Mouse (Mus musculus) CH12F3 (cell line): ENCODE results near the gene Zfp90.

ENCODE experiments used
- in situ Hi-C: fragments of 300-500 bp; cut with MboI; formaldehyde crosslinking; loops from 2 replicates; pipeline ENCODE4 v1.14.3; 2020; ENCODE audit warnings: low sequenced_read_pairs

The Zfp90 gene

GRCm38 (mm10) chr8:106432954-106433570, 17.9 kb downstream of the Zfp90 start:
- in situ Hi-C loops = loop anchor here (25.0 kb wide), 1 partner anchor 104 kb away; no protein-coding TSS in a partner anchor

- in situ Hi-C loops = loop anchor here (25.0 kb wide), 1 partner anchor 104 kb away; no protein-coding TSS in a partner anchor
Observed at GRCm38 (mm10) chr8:106433667-106434066, 18.5 kb downstream of the Zfp90 start.

- in situ Hi-C loops = loop anchor here (25.0 kb wide), 1 partner anchor 100 kb away; no protein-coding TSS in a partner anchor
Observed at GRCm38 (mm10) chr8:106437781-106438180, 22.7 kb downstream of the Zfp90 start.

GRCm38 (mm10) chr8:106440146-106440545, 25.0 kb downstream of the Zfp90 start:
- in situ Hi-C loops = loop anchor here (25.0 kb wide), 1 partner anchor 97 kb away; no protein-coding TSS in a partner anchor

GRCm38 (mm10) chr8:106442740-106443139, 27.6 kb downstream of the Zfp90 start:
- in situ Hi-C loops = loop anchor here (25.0 kb wide), 1 partner anchor 95 kb away; no protein-coding TSS in a partner anchor

GRCm38 (mm10) chr8:106451301-106452085, 36.4 kb downstream of the Zfp90 start:
- in situ Hi-C loops = no loop called here

GRCm38 (mm10) chr8:106452701-106453481, 37.8 kb downstream of the Zfp90 start:
- in situ Hi-C loops = no loop called here

- in situ Hi-C loops = no loop called here
Observed at GRCm38 (mm10) chr8:106454036-106454435, 38.9 kb downstream of the Zfp90 start.

- in situ Hi-C loops = no loop called here
Observed at GRCm38 (mm10) chr8:106462131-106462530, 47.0 kb downstream of the Zfp90 start.

GRCm38 (mm10) chr8:106463795-106464194, 48.7 kb downstream of the Zfp90 start:
- in situ Hi-C loops = no loop called here

- in situ Hi-C loops = no loop called here
Observed at GRCm38 (mm10) chr8:106469485-106469884, 54.4 kb downstream of the Zfp90 start.

- in situ Hi-C loops = no loop called here
Observed at GRCm38 (mm10) chr8:106474001-106474400, 58.9 kb downstream of the Zfp90 start.
